Mouse (Mus musculus) thymus, postnatal 0 days (tissue): ENCODE measurements at regions not wholly inside any gene's neighbourhood (a gene's known extent, or its start where the extent isn't known, plus 50 kb on each side); places are given as distances from the start of the nearest gene placed in this dataset.

ENCODE experiments used
- DNase-seq: peaks from one replicate; pipeline ENCODE4 v3.0.0-alpha.2; 2015; ENCODE audit warnings: low spot score

GRCm38 (mm10) chr8:118028061-118028850 lies 226.5 kb upstream of the Mphosph6 start:
- DNase-seq, result no peak

GRCm38 (mm10) chr8:118023451-118023850 lies 221.7 kb upstream of the Mphosph6 start:
- no peak for DNase-seq

GRCm38 (mm10) chr8:118021978-118022377 lies 220.2 kb upstream of the Mphosph6 start:
- no peak for DNase-seq

GRCm38 (mm10) chr8:118017261-118017660 lies 215.5 kb upstream of the Mphosph6 start:
- DNase-seq, result no peak

- DNase-seq, result no peak
These were observed 203.4 kb upstream of the Mphosph6 start for GRCm38 (mm10) chr8:118005186-118005585.

GRCm38 (mm10) chr8:118004391-118004851 lies 202.7 kb upstream of the Mphosph6 start:
- DNase-seq, result no peak

GRCm38 (mm10) chr8:118001138-118001537 lies 199.4 kb upstream of the Mphosph6 start:
- DNase-seq, result no peak

- DNase-seq, result no peak
These were observed 190.1 kb upstream of the Mphosph6 start for GRCm38 (mm10) chr8:117991826-117992225.

- no peak for DNase-seq
These were observed 187.0 kb upstream of the Mphosph6 start for GRCm38 (mm10) chr8:117988781-117989180.

- DNase-seq, result no peak
These were observed 166.6 kb upstream of the Mphosph6 start for GRCm38 (mm10) chr8:117968306-117968705.

- no peak for DNase-seq
These were observed 164.8 kb upstream of the Mphosph6 start for GRCm38 (mm10) chr8:117966556-117966955.

- no peak for DNase-seq
These were observed 161.7 kb upstream of the Mphosph6 start for GRCm38 (mm10) chr8:117963426-117963825.

GRCm38 (mm10) chr8:117962666-117963065 lies 160.9 kb upstream of the Mphosph6 start:
- DNase-seq, result no peak

GRCm38 (mm10) chr8:117959501-117959900 lies 157.8 kb upstream of the Mphosph6 start:
- DNase-seq, result no peak

GRCm38 (mm10) chr8:117958914-117959313 lies 157.2 kb upstream of the Mphosph6 start:
- DNase-seq, result no peak

GRCm38 (mm10) chr8:117951656-117952055 lies 149.9 kb upstream of the Mphosph6 start:
- no peak for DNase-seq

GRCm38 (mm10) chr8:117946540-117946939 lies 144.8 kb upstream of the Mphosph6 start:
- no peak for DNase-seq

- no peak for DNase-seq
These were observed 132.9 kb upstream of the Mphosph6 start for GRCm38 (mm10) chr8:117934566-117935094.

GRCm38 (mm10) chr8:117930687-117931086 lies 128.9 kb upstream of the Mphosph6 start:
- DNase-seq, result peak; percentile 46

GRCm38 (mm10) chr8:117929606-117930005 lies 127.9 kb upstream of the Mphosph6 start:
- DNase-seq, result no peak

- no peak for DNase-seq
These were observed 121.6 kb upstream of the Mphosph6 start for GRCm38 (mm10) chr8:117923296-117923695.

GRCm38 (mm10) chr8:117903052-117903451 lies 101.3 kb upstream of the Mphosph6 start:
- DNase-seq, result no peak

- DNase-seq, result no peak
These were observed 98.1 kb upstream of the Mphosph6 start for GRCm38 (mm10) chr8:117899892-117900291.
